ENCODE assay signal across 7 mouse cellular contexts in the genomic region with DNA sequence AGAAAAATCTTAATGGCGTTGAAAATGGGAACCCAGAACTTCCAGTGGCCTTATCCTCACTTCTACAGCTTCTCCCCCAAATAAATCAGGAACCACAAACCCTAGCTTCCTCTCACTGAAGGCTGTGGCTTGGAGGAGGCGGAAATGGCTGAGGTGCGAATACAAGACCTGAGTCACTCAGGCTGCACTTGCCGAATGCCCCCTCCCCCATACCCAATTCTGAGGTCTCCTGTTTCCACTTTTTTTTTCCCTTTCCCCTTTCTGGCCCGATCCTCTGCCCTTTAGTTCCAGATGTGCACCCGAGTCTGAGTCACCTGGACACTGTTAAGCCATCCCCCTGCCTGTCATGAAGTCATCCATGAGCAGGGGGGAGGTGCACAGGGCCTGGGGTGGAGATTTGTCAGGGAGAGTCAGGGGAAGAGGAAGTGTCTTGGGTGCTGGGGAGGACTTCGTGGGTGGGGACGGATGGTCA. TPM values are rescaled to one million over a fixed set of nuclear protein-coding genes. Genes with fewer than 3 reads are reported as not detected.
A peak's percentile ranks its signal among the peaks of the same experiment; 100 is the strongest.
DNase-seq lines count a peak whose midpoint lies in the region; ATAC-seq and TF ChIP-seq lines count a peak whose summit lies in the region.

A gene (plus strand): TSS at position 437 of the 472 bp plus-strand sequence.

- DNase-seq in R1 (ENCODE audit: low read depth, low spot score) = peak; percentile 33
- no peak for DNase-seq in hindbrain, embryonic 11.5 days (ENCODE audit: low spot score)
- DNase-seq in lung, postnatal 0 days (ENCODE audit: low spot score) = peak; percentile 56
- DNase-seq in ovary, postnatal 36 days (ENCODE audit: low spot score) = no peak
- DNase-seq in left cerebral cortex, postnatal 14 days (ENCODE audit: low spot score in 2 of 2) = no peak

- H3K27me3 ChIP-seq in E14TG2a.4 (ENCODE audit: insufficient read depth, low read length) = peaks cover 37% of the 10 kb centered on the region
- 0 out of 2 replicates have a peak, but pooled peaks cover 4% of the 10 kb centered on the region for H3K27me3 ChIP-seq in hindbrain, embryonic 11.5 days (ENCODE audit: control insufficient read depth, insufficient read depth, low read length)
- no peaks in the 10 kb centered on the region for H3K27me3 ChIP-seq in lung, postnatal 0 days (replicated peaks; ENCODE audit: insufficient read depth, low read length)
- no peaks in the 10 kb centered on the region for H3K27me3 ChIP-seq in stomach, embryonic 15.5 days (replicated peaks)

- 0 out of 2 replicates have a peak within 1 kb of the TSS, but pooled peaks have one; percentile 4 for H3K9ac ChIP-seq in hindbrain, embryonic 11.5 days (ENCODE audit: low read depth, low read length)
- H3K9ac ChIP-seq in lung, postnatal 0 days (replicated peaks; ENCODE audit: low read depth) = no peak within 1 kb of the TSS
- H3K9ac ChIP-seq in stomach, embryonic 15.5 days = no peak within 1 kb of the TSS

- no peak for ATAC-seq in hindbrain, embryonic 11.5 days (ENCODE audit: low FRiP score)
- ATAC-seq in lung, postnatal 0 days = no peak
- no peak for ATAC-seq in stomach, embryonic 15.5 days (ENCODE audit: insufficient read depth, low FRiP score, low read depth)

- TF ChIP-seq EP300 in lung, postnatal 0 days (IDR thresholded peaks at IDR 0.05) = no peak

- 0 out of 2 replicates have a peak within 1 kb of the TSS, but pooled peaks have one; percentile 78 for H3K4me2 ChIP-seq in hindbrain, embryonic 11.5 days (replicated peaks; ENCODE audit: low read depth, low read length)
- H3K4me2 ChIP-seq in lung, postnatal 0 days (replicated peaks; ENCODE audit: low read depth, low read length) = peak within 1 kb of the TSS; percentile 78
- H3K4me2 ChIP-seq in stomach, embryonic 15.5 days = peak within 1 kb of the TSS; percentile 80

- peak within 1 kb of the TSS; percentile 78 for H3K4me3 ChIP-seq in E14TG2a.4 (replicated peaks; ENCODE audit: low read length)
- peak within 1 kb of the TSS; percentile 57 for H3K4me3 ChIP-seq in hindbrain, embryonic 11.5 days (ENCODE audit: low read depth, low read length)
- H3K4me3 ChIP-seq in lung, postnatal 0 days (ENCODE audit: low read depth, low read length) = peak within 1 kb of the TSS; percentile 49; the same call in 1 of the 2 replicates
- H3K4me3 ChIP-seq in stomach, embryonic 15.5 days (replicated peaks) = peak within 1 kb of the TSS; percentile 57

- H3K9me3 ChIP-seq in E14TG2a.4 (ENCODE audit: low read length) = no peaks in the 10 kb centered on the region
- no peaks in the 10 kb centered on the region for H3K9me3 ChIP-seq in hindbrain, embryonic 11.5 days (ENCODE audit: control insufficient read depth, low read length)
- no peaks in the 10 kb centered on the region for H3K9me3 ChIP-seq in lung, postnatal 0 days (ENCODE audit: low read length)
- no peaks in the 10 kb centered on the region for H3K9me3 ChIP-seq in stomach, embryonic 15.5 days

- WGBS in hindbrain, embryonic 11.5 days = 84% methylated on average over 8 of the region's 8 CpGs
- 66% methylated on average over 8 of the region's 8 CpGs for WGBS in lung, postnatal 0 days
- 70% methylated on average over 8 of the region's 8 CpGs for WGBS in stomach, embryonic 15.5 days

- H3K4me1 ChIP-seq in E14TG2a.4 (replicated peaks; ENCODE audit: low read depth, low read length) = peaks cover 58% of the 10 kb centered on the region
- H3K4me1 ChIP-seq in hindbrain, embryonic 11.5 days (replicated peaks; ENCODE audit: control insufficient read depth, insufficient read depth, low read length) = 0 out of 2 replicates have a peak, but pooled peaks cover 2% of the 10 kb centered on the region
- H3K4me1 ChIP-seq in lung, postnatal 0 days (ENCODE audit: insufficient read depth, low read depth, low read length) = no peaks in the 10 kb centered on the region; the same call in 1 of the 2 replicates
- H3K4me1 ChIP-seq in stomach, embryonic 15.5 days = peaks cover 7% of the 10 kb centered on the region; the same call in 1 of the 2 replicates

- no peak within 1 kb of the TSS for H3K27ac ChIP-seq in hindbrain, embryonic 11.5 days (ENCODE audit: low read depth, low read length)
- H3K27ac ChIP-seq in lung, postnatal 0 days (ENCODE audit: low read length) = peak within 1 kb of the TSS; percentile 26; the same call in 1 of the 2 replicates
- H3K27ac ChIP-seq in stomach, embryonic 15.5 days = peak within 1 kb of the TSS; percentile 80; the same call in 1 of the 2 replicates

- intact Hi-C loops in left cerebral cortex, postnatal 14 days (cut with DNase I) = loop anchor here (5.0 kb wide), 1 partner anchor 108 kb away; no protein-coding TSS in a partner anchor

- TF ChIP-seq CTCF in E14TG2a.4 (conservative IDR thresholded peaks at IDR 0.05; ENCODE audit: low read length) = no peak
- no peak for TF ChIP-seq CTCF in lung, postnatal 0 days (IDR thresholded peaks at IDR 0.05)

- H3K36me3 ChIP-seq in E14TG2a.4 (ENCODE audit: insufficient read depth, low read length) = peaks cover 22% of the 10 kb centered on the region
- no peaks in the 10 kb centered on the region for H3K36me3 ChIP-seq in hindbrain, embryonic 11.5 days (ENCODE audit: control insufficient read depth, insufficient read depth, low read length)
- H3K36me3 ChIP-seq in lung, postnatal 0 days (ENCODE audit: insufficient read depth, low read length) = no peaks in the 10 kb centered on the region
- H3K36me3 ChIP-seq in stomach, embryonic 15.5 days = no peaks in the 10 kb centered on the region

RNA-seq across cellular contexts. Expression of the gene that starts here (rescaled TPM):
- polyA plus RNA-seq in hindbrain, embryonic 11.5 days (2014; fragmentation: Nextera tagmentation; extraction: Ambion mirVana) = 0.35 and 0.71 TPM in 2 replicates
- polyA plus RNA-seq in lung, postnatal 0 days (2015; fragmentation: Nextera tagmentation; extraction: Ambion mirVana) = 3.9 and 4.1 TPM in 2 replicates
- polyA plus RNA-seq in stomach, embryonic 15.5 days (2015; fragmentation: Nextera tagmentation; extraction: Ambion mirVana) = 1.2 and 1.3 TPM in 2 replicates
- total RNA-seq in left cerebral cortex, postnatal 14 days (2021) = under 1 TPM; 0.26 to 0.32 TPM

Comparison
In these comparisons a context has a peak if more than half of its experiments do, and no peak if none do; other contexts are left out.
1. DNase-seq: peak in R1 (single experiment) and lung, postnatal 0 days (single experiment); none in hindbrain, embryonic 11.5 days (single experiment), ovary, postnatal 36 days (single experiment) and left cerebral cortex, postnatal 14 days (0 of 2).
2. Peak in every context shown above with its lines, with median percentiles within 50 percentile points of each other: H3K4me3 ChIP-seq and H3K4me2 ChIP-seq.